Mouse (Mus musculus) duodenum, adult 2 months (tissue): Measurements from ENCODE around the gene Dcun1d1. TPM values are rescaled to one million over a fixed set of nuclear protein-coding genes. Genes with fewer than 3 reads are reported as not detected.

ENCODE experiments used
- polyA plus RNA-seq: library from polyadenylated mRNA; depleted of rRNA; stranded (reverse); fragments of >200 nt; gene quantifications from 2 replicates; pipeline ENCODE4 v1.2.3, GENCODE M21; 2012; ENCODE audit warnings: low replicate concordance; rRNA removed

Dcun1d1 gene
- 0.50 and 2.1 TPM in 2 replicates for polyA plus RNA-seq

DNA sequence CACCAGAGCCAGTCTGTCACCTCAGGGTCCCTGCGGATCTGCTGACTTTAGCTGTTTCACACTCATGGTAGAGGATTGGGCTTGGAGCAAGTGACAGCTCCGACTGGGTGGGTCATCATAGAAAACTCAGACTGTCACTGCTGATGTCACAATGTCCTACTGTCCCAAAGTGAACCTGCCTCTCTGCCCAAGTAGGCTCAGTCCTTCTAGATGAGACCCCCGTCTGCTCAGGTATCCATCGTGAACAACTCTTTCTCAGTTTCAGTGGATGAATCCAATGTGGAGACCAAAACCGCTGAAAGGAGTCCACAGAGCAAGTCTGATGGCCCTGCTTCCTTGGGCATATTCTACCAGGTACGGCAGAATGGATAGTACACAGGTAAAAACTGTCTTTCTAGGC is at the start of gene Dcun1d1:
Gene Dcun1d1 (minus strand): TSS at position 101 of the 400 bp plus-strand sequence.

Other genes with a start within 250 kb of the Dcun1d1 start
- gene Atp11b, start 183.3 kb downstream of the Dcun1d1 start, polyA plus RNA-seq = 6.7 and 14.1 TPM in 2 replicates
- 5.9 and 7.7 TPM in 2 replicates for gene Mccc1, start 63.2 kb upstream of the Dcun1d1 start, polyA plus RNA-seq
- not detected in 2 replicates for gene Ccdc144b, start 116.1 kb upstream of the Dcun1d1 start, polyA plus RNA-seq
- 2.5 and 7.3 TPM in 2 replicates for gene Acad9, start 128.5 kb upstream of the Dcun1d1 start, polyA plus RNA-seq
- 0.07 and 0.22 TPM in 2 replicates for gene D3Ertd254e, start 213.6 kb upstream of the Dcun1d1 start, polyA plus RNA-seq